22 mouse cellular contexts compared by ENCODE assay signal in the genomic region with DNA sequence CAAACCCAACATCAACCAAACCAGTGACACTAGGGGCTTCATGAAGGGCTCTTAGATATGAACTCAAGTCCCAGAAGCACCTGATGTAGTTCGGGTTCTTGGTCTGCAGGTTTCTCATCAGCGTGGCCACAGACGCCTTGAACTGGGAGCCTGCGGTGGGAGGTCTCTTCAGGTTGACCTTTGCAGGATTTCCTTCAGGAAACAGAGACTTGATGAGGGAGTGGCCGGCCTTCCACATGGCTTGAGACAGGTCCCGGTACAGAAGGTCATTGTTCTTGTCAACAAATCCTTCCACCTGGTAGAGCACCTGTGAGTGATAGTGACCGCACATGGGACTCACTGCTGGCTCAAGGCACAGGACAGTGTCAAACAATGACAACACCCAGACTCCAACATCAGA.
"Had no signal": no experiment of that assay in that cellular context is flagged by ENCODE, and none has a peak within 500 bp of the region (broad histone marks: within the 10 kb centered on the region; RNA-seq: fewer than 3 reads in every experiment).

No protein-coding gene starts in this region.

- DNase-seq: gastrocnemius, postnatal 14 days; gastrocnemius, postnatal 36 days; heart, postnatal 14 days; heart, postnatal 4 days; kidney, adult 18-20 months; kidney, adult 8-10 months; kidney, postnatal 10 days; kidney, postnatal 25 days; kidney, postnatal 4 days; liver; liver, embryonic 13.5 days had no signal

- H3K4me3 ChIP-seq: heart, embryonic 13.5 days; heart, embryonic 15.5 days; hindbrain, embryonic 10.5 days; hindbrain, embryonic 12.5 days; intestine, embryonic 15.5 days; layer of hippocampus, adult 2 months; left cerebral cortex, adult 2 months; limb, embryonic 10.5 days; limb, embryonic 12.5 days; liver, embryonic 13.5 days; liver, embryonic 15.5 days had no signal

- H3K36me3 ChIP-seq: intestine, embryonic 15.5 days had no signal

- H3K27ac ChIP-seq: heart, embryonic 13.5 days; heart, embryonic 15.5 days; hindbrain, embryonic 10.5 days; hindbrain, embryonic 12.5 days; hindbrain, embryonic 14.5 days; intestine, embryonic 15.5 days; layer of hippocampus, adult 2 months; left cerebral cortex, adult 2 months; limb, embryonic 10.5 days; limb, embryonic 12.5 days; liver, embryonic 13.5 days; liver, embryonic 15.5 days had no signal

- H3K9me3 ChIP-seq: heart, embryonic 13.5 days; heart, embryonic 15.5 days; hindbrain, embryonic 10.5 days; hindbrain, embryonic 12.5 days; intestine, embryonic 15.5 days; limb, embryonic 10.5 days; limb, embryonic 12.5 days; liver, embryonic 13.5 days; liver, embryonic 15.5 days had no signal

- H3K27me3 ChIP-seq: heart, embryonic 13.5 days; heart, embryonic 15.5 days; hindbrain, embryonic 12.5 days; intestine, embryonic 15.5 days; limb, embryonic 12.5 days; liver, embryonic 13.5 days; liver, embryonic 15.5 days had no signal

- H3K9ac ChIP-seq: heart, embryonic 13.5 days; heart, embryonic 15.5 days; hindbrain, embryonic 12.5 days; hindbrain, embryonic 14.5 days; intestine, embryonic 15.5 days; limb, embryonic 12.5 days; liver, embryonic 13.5 days; liver, embryonic 15.5 days had no signal

- H3K4me1 ChIP-seq: heart, embryonic 15.5 days; hindbrain, embryonic 12.5 days; intestine, embryonic 15.5 days; limb, embryonic 10.5 days; limb, embryonic 12.5 days; liver, embryonic 13.5 days; liver, embryonic 15.5 days had no signal
